Mouse (Mus musculus) neural tube, embryonic 11.5 days (tissue): ENCODE results near the gene Tmem245. TPM values are rescaled to one million over a fixed set of nuclear protein-coding genes. Genes with fewer than 3 reads are reported as not detected.

Experiments
- ATAC-seq: fragments of 200-750 bp; cut with Nextera tagmentation; 2 replicates; pipeline ENCODE4 v1.8.0; 2017; ENCODE audit warnings: moderate number of reproducible peaks, mild to moderate bottlenecking, moderate TSS enrichment, moderate library complexity; ENCODE audit not compliant: insufficient read depth, low FRiP score, low TSS enrichment
- DNase-seq: peaks from one replicate; pipeline ENCODE4 v3.0.0-alpha.2; 2015; ENCODE audit warnings: low spot score
- H3K27ac ChIP-seq: fragments of 300-500 bp; sonication (generic); 2 replicates; pipeline ENCODE4 v1.5.1; 2014; ENCODE audit warnings: low read depth, mild to moderate bottlenecking, low read length
- H3K27me3 ChIP-seq: fragments of 300-500 bp; sonication (generic); 2 replicates; pipeline ENCODE4 v1.6.1; 2014; ENCODE audit warnings: mild to moderate bottlenecking, low read length, mixed read lengths; ENCODE audit not compliant: control insufficient read depth, insufficient read depth
- H3K36me3 ChIP-seq: fragments of 300-500 bp; sonication (generic); 2 replicates; pipeline ENCODE4 v1.6.1; 2014; ENCODE audit warnings: mild to moderate bottlenecking, low read length, moderate library complexity, mixed read lengths; ENCODE audit not compliant: control insufficient read depth, insufficient read depth
- H3K4me1 ChIP-seq: fragments of 300-500 bp; sonication (generic); 2 replicates; pipeline ENCODE4 v1.6.1; 2014; ENCODE audit warnings: low read length, mixed read lengths; ENCODE audit not compliant: control insufficient read depth, insufficient read depth
- H3K4me2 ChIP-seq: fragments of 300-500 bp; sonication (generic); 2 replicates; pipeline ENCODE4 v1.6.1; 2014; ENCODE audit warnings: low read depth, mild to moderate bottlenecking, moderate library complexity
- H3K4me3 ChIP-seq: fragments of 300-500 bp; sonication (generic); 2 replicates; pipeline ENCODE4 v1.5.1; 2014; ENCODE audit warnings: low read depth, low read length
- H3K9ac ChIP-seq: fragments of 300-500 bp; sonication (generic); 2 replicates; pipeline ENCODE4 v1.6.1; 2014; ENCODE audit warnings: mild to moderate bottlenecking, low read length
- H3K9me3 ChIP-seq: fragments of 300-500 bp; sonication (generic); 2 replicates; pipeline ENCODE4 v1.6.1; 2016; ENCODE audit warnings: low read length; ENCODE audit not compliant: control insufficient read depth
- WGBS: fragments of 180-500 bp; shearing (Covaris S2); extraction: QIAGEN DNeasy Blood & Tissue Kit; methylation state at CpG from one replicate; pipeline ENCODE4 v1.1.7; 2014; 5-methylcytosine and 5-hydroxymethylcytosine counted together
- polyA plus RNA-seq: library from polyadenylated mRNA; unstranded; fragments of >200 nt; fragmentation: Nextera tagmentation; extraction: Ambion mirVana; gene quantifications from 2 replicates; pipeline ENCODE4 v1.2.1, GENCODE M21; 2014

The Tmem245 gene
- polyA plus RNA-seq, 1 experiment from 2014 or later: 9.2 TPM

DNA sequence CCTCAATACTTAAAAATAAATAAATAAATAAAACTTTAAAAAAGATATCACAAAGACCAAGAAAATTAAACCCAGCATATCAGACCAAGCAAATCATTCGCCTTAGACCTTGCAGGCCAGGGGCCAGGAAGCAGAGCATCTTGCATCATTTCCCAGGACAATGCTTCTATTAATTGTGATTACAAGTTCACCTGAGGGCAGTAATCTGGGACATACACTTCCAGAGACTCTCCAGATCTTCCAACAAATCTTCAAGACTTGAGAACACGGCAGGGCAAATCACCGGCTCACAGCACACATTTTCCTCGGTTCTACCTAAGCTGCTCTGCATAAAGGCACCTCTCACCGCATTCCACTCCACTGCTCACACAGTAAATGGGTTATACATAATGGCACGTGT, 99.2 kb downstream of the Tmem245 start:
- no peak overlapping the region for H3K4me3 ChIP-seq
- no peaks in the 10 kb centered on the region; the same call in 1 of the 2 replicates for H3K9me3 ChIP-seq
- peaks cover 8% of the 10 kb centered on the region for H3K36me3 ChIP-seq
- no peaks in the 10 kb centered on the region for H3K27me3 ChIP-seq
- DNase-seq: no peak
- WGBS: 90% methylated on average over 6 of the region's 6 CpGs
- no peak overlapping the region for H3K9ac ChIP-seq
- H3K4me2 ChIP-seq: no peak overlapping the region
- no peak for ATAC-seq
- no peaks in the 10 kb centered on the region for H3K4me1 ChIP-seq
- H3K27ac ChIP-seq: no peak overlapping the region

DNA sequence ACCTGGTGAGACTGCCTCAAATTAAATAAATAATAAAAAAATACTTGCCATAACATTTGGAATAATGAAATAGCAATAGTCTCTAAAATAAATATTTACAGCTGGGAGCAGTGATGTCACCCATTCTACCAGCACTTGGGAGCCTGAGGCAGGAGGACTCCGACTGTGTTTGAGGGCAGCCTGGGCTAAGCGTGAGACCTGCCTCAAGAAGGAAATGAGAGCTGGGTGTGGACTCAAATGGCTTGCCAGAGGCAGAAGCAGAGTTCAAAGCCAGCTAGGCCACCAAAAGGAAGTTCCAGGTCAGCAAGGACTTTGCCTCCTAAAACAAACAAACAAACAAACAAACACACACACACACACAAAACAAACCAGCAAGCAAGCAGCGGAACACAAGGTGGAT, 99.8 kb downstream of the Tmem245 start:
- no peaks in the 10 kb centered on the region for H3K4me1 ChIP-seq
- H3K9me3 ChIP-seq: no peaks in the 10 kb centered on the region; the same call in 1 of the 2 replicates
- ATAC-seq (no peak), DNase-seq (no peak)
- peaks cover 8% of the 10 kb centered on the region for H3K36me3 ChIP-seq
- H3K4me2 ChIP-seq: no peak overlapping the region
- no peaks in the 10 kb centered on the region for H3K27me3 ChIP-seq
- no peak overlapping the region for H3K9ac ChIP-seq
- no peak overlapping the region for H3K27ac ChIP-seq
- WGBS: 89% methylated on average over 3 of the region's 3 CpGs
- H3K4me3 ChIP-seq: no peak overlapping the region

DNA sequence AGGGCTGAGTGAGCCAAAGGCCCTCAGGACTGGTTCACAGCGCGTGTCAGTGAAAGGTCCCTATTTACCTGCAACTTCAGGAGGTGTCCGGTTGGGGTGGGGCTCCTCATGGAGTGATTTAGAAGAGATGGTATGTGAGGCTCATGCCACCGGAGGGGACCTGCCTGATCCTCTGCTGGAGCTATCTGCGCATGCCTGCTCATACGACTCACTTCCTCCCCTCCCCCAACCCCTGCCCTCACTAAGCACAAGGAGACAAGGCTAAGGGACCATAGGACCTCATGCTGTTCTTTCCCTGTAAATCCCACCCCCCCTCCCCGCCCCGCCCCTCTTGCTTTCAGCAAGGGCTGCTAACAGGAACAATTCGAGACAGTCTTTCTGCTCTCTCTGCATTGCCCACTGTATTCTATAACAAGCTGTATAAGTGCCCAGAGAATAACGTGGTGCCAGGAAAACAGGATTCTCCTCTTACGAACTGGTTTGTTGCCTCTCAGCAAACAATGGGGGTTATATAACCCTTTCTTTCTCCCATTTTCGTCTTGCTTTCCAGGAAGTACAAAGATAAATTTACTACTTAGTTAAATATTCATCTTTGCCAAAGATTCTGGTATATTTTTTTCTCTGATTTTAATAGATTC, 101.2 kb downstream of the Tmem245 start:
- H3K4me2 ChIP-seq: no peak overlapping the region
- DNase-seq (no peak), ATAC-seq (no peak)
- no peak overlapping the region for H3K27ac ChIP-seq
- H3K9ac ChIP-seq: no peak overlapping the region
- no peaks in the 10 kb centered on the region for H3K27me3 ChIP-seq
- peaks cover 8% of the 10 kb centered on the region for H3K36me3 ChIP-seq
- 66% methylated on average over 11 of the region's 12 CpGs for WGBS
- H3K4me1 ChIP-seq: no peaks in the 10 kb centered on the region
- no peaks in the 10 kb centered on the region; the same call in 1 of the 2 replicates for H3K9me3 ChIP-seq
- H3K4me3 ChIP-seq: no peak overlapping the region

DNA sequence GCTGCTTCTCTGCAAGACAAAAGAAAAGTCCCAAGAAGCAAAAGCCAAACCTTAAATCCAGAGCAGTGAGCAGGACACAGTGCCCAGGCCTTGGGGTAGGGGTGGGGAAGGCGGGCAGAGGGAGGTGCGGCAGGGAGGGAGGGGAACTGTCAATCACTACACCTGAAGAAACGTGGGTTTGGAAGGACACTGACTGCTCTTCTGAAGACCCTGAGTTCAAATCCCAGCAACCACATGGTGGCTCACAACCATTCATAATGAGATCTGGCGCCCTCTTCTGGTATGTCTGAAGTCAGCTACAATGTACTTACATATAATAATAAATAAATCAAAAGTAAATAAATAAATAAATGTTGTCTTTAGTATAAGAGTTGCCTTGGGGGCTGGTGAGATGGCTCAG, 102.3 kb downstream of the Tmem245 start:
- peaks cover 8% of the 10 kb centered on the region for H3K36me3 ChIP-seq

DNA sequence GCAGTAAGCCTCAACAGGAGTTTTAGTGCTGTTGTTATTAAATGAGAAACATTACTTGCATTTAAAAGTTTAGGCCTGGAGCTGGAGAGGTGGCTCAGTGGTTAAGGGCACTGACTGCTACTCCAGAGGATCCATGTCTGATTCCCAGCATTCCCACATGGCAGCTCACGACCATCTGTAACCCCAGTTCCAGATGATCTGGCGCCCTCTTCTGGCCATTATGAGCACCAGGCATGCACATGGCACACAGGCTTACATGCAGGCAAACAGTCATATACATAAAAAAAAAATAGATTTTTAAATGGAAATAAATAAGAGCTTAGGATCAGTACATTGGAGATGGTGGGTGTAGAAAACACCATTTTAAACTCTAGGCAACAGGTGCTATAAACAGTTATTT, 103.3 kb downstream of the Tmem245 start:
- DNase-seq: no peak
- H3K9me3 ChIP-seq: no peaks in the 10 kb centered on the region; the same call in 1 of the 2 replicates
- H3K9ac ChIP-seq: no peak overlapping the region
- no peak overlapping the region for H3K4me3 ChIP-seq
- H3K27ac ChIP-seq: no peak overlapping the region
- H3K4me1 ChIP-seq: no peaks in the 10 kb centered on the region
- H3K36me3 ChIP-seq: peaks cover 8% of the 10 kb centered on the region
- H3K4me2 ChIP-seq: no peak overlapping the region
- H3K27me3 ChIP-seq: no peaks in the 10 kb centered on the region
- WGBS: 98% methylated on average over 2 of the region's 2 CpGs
- ATAC-seq: no peak

More for the DNA sequence above, 102.3 kb downstream of the Tmem245 start:
- Histone ChIP-seq H3K4me2 (no peak overlapping the region), H3K9ac (no peak overlapping the region), H3K27me3 (no peaks in the 10 kb centered on the region), H3K4me3 (no peak overlapping the region), H3K9me3 (no peaks in the 10 kb centered on the region; the same call in 1 of the 2 replicates), H3K27ac (no peak overlapping the region), H3K4me1 (no peaks in the 10 kb centered on the region)
- 99% methylated on average over 4 of the region's 4 CpGs for WGBS
- DNase-seq (no peak), ATAC-seq (no peak)

DNA sequence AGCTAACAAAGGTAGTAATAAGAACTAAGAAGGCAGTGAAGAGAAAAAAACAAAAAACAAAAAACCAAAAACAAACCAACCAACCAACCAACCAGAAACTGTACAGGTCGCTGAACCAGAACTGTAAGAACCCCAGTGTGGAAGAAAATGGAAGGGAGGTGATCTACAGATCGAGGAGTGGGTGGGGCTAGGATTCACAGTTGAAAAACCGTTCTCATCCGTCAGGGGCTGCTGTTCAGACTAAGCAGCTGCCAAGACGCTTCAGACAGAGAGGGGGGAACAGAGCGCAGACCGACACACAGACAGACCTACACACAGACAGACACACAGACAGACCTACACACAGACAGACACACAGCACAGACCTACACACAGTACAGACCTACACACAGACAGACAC, 104.7 kb downstream of the Tmem245 start:
- Histone ChIP-seq H3K27me3 (no peaks in the 10 kb centered on the region), H3K36me3 (peaks cover 8% of the 10 kb centered on the region), H3K27ac (no peak overlapping the region), H3K9me3 (no peaks in the 10 kb centered on the region; the same call in 1 of the 2 replicates), H3K9ac (no peak overlapping the region), H3K4me3 (no peak overlapping the region), H3K4me1 (no peaks in the 10 kb centered on the region), H3K4me2 (no peak overlapping the region)
- DNase-seq (no peak), ATAC-seq (no peak)
- WGBS: 86% methylated on average over 7 of the region's 7 CpGs

DNA sequence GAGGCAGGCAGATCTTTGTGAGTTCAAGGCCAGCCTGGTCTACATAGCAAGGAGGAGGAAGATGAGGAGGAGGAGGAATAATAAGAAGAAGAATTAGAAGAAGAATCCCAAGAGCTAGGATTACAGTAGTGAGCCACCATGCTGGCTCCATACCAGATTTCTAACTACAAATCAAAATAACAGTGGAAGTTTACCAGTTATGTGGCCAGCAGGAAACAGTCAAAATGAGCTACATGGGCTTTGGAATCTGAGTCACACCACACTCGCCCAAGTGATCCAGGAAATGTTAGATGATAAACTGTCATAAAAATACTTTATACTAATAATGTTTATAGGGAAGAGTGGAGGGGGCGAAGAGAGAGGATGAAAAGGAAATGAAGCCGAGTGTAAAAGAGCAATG, 106.9 kb downstream of the Tmem245 start:
- peaks cover 8% of the 10 kb centered on the region for H3K36me3 ChIP-seq
- ATAC-seq: no peak

DNA sequence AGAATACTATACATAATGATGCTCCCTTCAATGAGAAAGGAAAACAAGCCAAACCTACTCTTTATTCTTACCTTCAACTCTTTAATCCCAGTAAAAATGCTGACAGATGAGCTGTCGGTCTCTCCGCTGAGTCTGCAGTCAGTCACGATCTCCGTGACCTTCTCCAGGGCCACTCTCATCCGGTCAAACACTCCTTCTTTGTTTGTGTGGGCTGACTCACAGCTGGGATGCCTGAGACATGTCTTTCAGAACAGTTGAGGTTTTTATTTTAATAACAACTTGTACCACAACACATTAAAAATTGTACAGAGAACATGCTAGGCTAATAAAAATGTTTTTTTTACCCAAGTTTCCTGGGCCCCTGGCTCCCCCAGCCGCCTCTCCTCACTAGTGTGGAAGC, 109.6 kb downstream of the Tmem245 start:
- Histone ChIP-seq H3K9ac (no peak overlapping the region), H3K27ac (no peak overlapping the region), H3K9me3 (no peaks in the 10 kb centered on the region), H3K36me3 (peaks cover 3% of the 10 kb centered on the region; the same call in 1 of the 2 replicates), H3K4me2 (no peak overlapping the region), H3K27me3 (no peaks in the 10 kb centered on the region), H3K4me1 (no peaks in the 10 kb centered on the region), H3K4me3 (no peak overlapping the region)
- 83% methylated on average over 6 of the region's 6 CpGs for WGBS
- no peak for DNase-seq
- no peak for ATAC-seq

More for the DNA sequence above, 106.9 kb downstream of the Tmem245 start:
- Histone ChIP-seq H3K4me2 (no peak overlapping the region), H3K4me1 (no peaks in the 10 kb centered on the region), H3K27ac (no peak overlapping the region), H3K4me3 (no peak overlapping the region), H3K9me3 (no peaks in the 10 kb centered on the region; the same call in 1 of the 2 replicates), H3K27me3 (no peaks in the 10 kb centered on the region), H3K9ac (no peak overlapping the region)
- WGBS: 90% methylated on average over 3 of the region's 3 CpGs
- DNase-seq: no peak

DNA sequence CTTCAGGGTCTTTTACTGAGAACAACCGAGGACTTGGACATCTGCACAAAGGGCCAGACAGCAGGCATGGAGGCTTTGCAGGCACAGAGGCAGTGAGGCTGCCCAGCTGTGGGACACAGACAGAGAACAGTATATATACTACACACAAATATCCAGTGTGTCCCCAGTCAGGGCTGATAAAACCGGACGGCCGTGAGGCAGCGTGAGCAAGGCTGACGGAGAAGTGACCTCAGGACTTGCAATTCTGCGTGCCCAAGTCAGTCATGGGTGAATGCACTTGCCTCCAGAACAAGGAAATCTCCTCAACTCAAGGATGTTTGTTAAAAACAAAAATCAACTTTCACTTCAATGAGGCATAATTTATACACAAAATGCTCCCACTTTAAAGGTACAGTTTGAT, 115.2 kb downstream of the Tmem245 start:
- 91% methylated on average over 7 of the region's 7 CpGs for WGBS

More for the DNA sequence above, 115.2 kb downstream of the Tmem245 start:
- Histone ChIP-seq H3K4me1 (no peaks in the 10 kb centered on the region), H3K4me3 (no peak overlapping the region), H3K4me2 (no peak overlapping the region), H3K9ac (no peak overlapping the region), H3K27me3 (no peaks in the 10 kb centered on the region), H3K27ac (no peak overlapping the region), H3K9me3 (no peaks in the 10 kb centered on the region), H3K36me3 (peaks cover 4% of the 10 kb centered on the region; the same call in 1 of the 2 replicates)
- no peak for ATAC-seq
- DNase-seq: no peak
